Mouse (Mus musculus) ES-E14 (cell line): ENCODE data around the gene Slc25a3. TPM values are rescaled to one million over a fixed set of nuclear protein-coding genes. Genes with fewer than 3 reads are reported as not detected.

Experiments used
- DNase-seq: peaks from one replicate; pipeline ENCODE4 v3.0.0-alpha.2; 2013; ENCODE audit warnings: low read depth, low spot score
- H3K27ac ChIP-seq: 2 replicates; pipeline ENCODE4 v1.5.1; 2012; ENCODE audit warnings: low read depth, mild to moderate bottlenecking, low read length, moderate library complexity, mixed read lengths; ENCODE audit not compliant: poor library complexity, insufficient read depth, severe bottlenecking
- H3K36me3 ChIP-seq: 2 replicates; pipeline ENCODE4 v1.6.1; 2012; ENCODE audit warnings: mild to moderate bottlenecking, low read length, moderate library complexity, mixed read lengths; ENCODE audit not compliant: control insufficient read depth, poor library complexity, insufficient read depth, severe bottlenecking
- H3K4me1 ChIP-seq, 2 experiments: fragments of 150-350 bp in 1 of 2; sonication (generic) in 1 of 2; 2 replicates each; pipeline ENCODE4 v1.6.1; 2012; ENCODE audit warnings: low read length in 2 of 2, mild to moderate bottlenecking in 1 of 2, mixed read lengths in 1 of 2; ENCODE audit not compliant: control insufficient read depth in 2 of 2, insufficient read depth in 2 of 2, poor library complexity in 1 of 2
- H3K4me3 ChIP-seq, 2 experiments: fragments of 150-350 bp in 1 of 2; sonication (generic) in 1 of 2; 2 replicates each; pipeline ENCODE4 v1.5.1; 2012; ENCODE audit warnings: low read length in 2 of 2, low read depth in 1 of 2, mild to moderate bottlenecking in 1 of 2, mixed read lengths in 1 of 2; ENCODE audit not compliant: insufficient read depth in 1 of 2, poor library complexity in 1 of 2, severe bottlenecking in 1 of 2
- H3K9ac ChIP-seq: 2 replicates; pipeline ENCODE4 v1.6.1; 2012; ENCODE audit warnings: low read depth, mild to moderate bottlenecking, low read length, mixed read lengths; ENCODE audit not compliant: poor library complexity, insufficient read depth, severe bottlenecking
- H3K9me3 ChIP-seq: fragments of 150-350 bp; sonication (generic); 2 replicates; pipeline ENCODE4 v1.6.1; 2012; ENCODE audit warnings: low read depth, mild to moderate bottlenecking, low read length; ENCODE audit not compliant: control insufficient read depth, insufficient read depth
- CHD2 ChIP-seq: IDR thresholded peaks from 2 replicates; pipeline ENCODE4 v1.6.1; 2014; ENCODE audit warnings: mild to moderate bottlenecking, low read depth, low read length, inconsistent platforms
- HCFC1 ChIP-seq: IDR thresholded peaks from 2 replicates; pipeline ENCODE4 v1.6.1; 2012; ENCODE audit warnings: low read length, inconsistent platforms, borderline replicate concordance; ENCODE audit not compliant: insufficient read depth
- MAFK ChIP-seq: IDR thresholded peaks from 2 replicates; pipeline ENCODE4 v1.6.1; 2014; ENCODE audit warnings: mild to moderate bottlenecking, low read depth, low read length, inconsistent platforms; ENCODE audit not compliant: insufficient read depth
- ZC3H11A ChIP-seq: IDR thresholded peaks from 2 replicates; pipeline ENCODE4 v1.6.1; 2012; ENCODE audit warnings: low read depth, mild to moderate bottlenecking, inconsistent platforms, low read length, borderline replicate concordance
- ZNF384 ChIP-seq: IDR thresholded peaks from 2 replicates; pipeline ENCODE4 v1.6.1; 2012; ENCODE audit warnings: low read depth, low read length, inconsistent platforms
- in situ Hi-C, 2 experiments: fragments of 600-800 bp; cut with MboI; formaldehyde crosslinking; loops; one replicate each; pipeline ENCODE4 v1.15.1; 2025; ENCODE audit warnings: low sequenced_read_pairs in 2 of 2, inconsistent platforms in 1 of 2; ENCODE audit not compliant: unreplicated experiment in 2 of 2
- total RNA-seq: library from RNA; depleted of rRNA; stranded (reverse); fragments of 300-350 nt; gene quantifications from 2 replicates; pipeline ENCODE4 v1.2.3, GENCODE M21; 2012

The Slc25a3 gene
- total RNA-seq, 1 experiment, result 481 TPM

DNA sequence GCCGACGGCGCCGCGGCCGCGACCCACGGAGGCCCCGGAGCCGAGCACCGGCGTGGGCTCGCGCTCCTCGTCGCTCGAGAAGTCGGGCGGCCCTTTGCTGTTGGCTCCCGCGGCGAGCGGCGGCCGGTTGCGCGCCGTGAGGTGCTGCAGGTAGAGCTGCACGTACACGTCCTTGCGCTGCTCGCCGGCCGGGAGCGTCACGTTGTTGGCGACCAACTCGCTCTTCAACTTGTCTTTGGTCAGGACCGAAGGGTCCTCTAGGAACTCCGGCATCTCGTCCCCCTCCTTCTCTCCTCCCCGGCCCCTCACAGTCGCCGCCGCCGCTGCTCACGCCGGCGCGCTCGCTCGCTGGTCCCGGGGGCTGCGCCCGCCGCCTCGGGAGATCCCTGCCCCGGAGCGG, 47.2 kb upstream of the Slc25a3 start:
- Histone ChIP-seq H3K9ac (peak overlapping the region; percentile 99), H3K4me3 (peak overlapping the region; percentile 85 to 94), H3K27ac (peak overlapping the region; percentile 86), H3K4me1 (peaks cover 5 to 6% of the 10 kb centered on the region in 2 experiments; a peak in 1 of 4 replicates), H3K36me3 (peaks cover 1% of the 10 kb centered on the region; the same call in 1 of the 2 replicates), H3K9me3 (no peaks in the 10 kb centered on the region)
- in situ Hi-C loops, result no loop called here
- no peak for TF ChIP-seq CHD2
- no peak for DNase-seq

DNA sequence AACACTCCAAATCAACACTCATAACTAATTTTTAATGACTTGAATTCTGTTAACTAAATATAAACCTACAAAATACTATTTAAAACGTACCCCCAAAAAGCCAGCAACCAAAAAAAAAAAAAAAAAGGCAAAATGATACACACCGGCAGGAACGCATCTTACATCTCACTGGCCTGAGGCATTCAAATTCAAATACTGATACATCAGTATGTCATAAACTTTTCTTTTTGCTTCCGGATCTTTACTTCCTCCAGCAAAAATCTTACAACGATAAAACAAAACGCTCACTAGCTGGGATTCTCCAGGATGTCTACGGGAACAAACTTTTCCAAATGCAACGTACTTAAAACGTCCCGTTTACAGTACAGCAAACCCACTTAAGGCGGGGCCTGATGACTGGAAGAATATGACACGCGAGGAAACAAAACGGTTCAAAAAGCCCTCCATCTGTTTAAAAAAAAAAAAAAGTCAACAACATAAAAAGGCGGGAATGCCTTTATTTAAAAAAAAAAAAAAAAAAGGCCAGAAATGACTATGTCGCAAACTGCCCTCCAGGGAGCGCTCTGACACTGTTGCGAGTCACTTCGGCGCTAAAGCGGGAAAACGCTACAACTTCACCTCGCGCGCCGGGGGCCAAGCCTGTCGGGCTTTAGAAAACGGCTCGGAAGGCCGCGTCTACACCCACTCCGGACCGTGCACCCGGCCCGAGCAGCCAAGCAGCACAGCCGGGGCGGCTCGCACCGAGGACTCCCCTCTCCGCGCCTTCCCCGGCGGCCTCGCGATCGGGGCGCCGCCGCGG, 46.5 kb upstream of the Slc25a3 start:
- in situ Hi-C loops, result no loop called here
- DNase-seq, result peak; percentile 79
- Histone ChIP-seq H3K27ac (peak overlapping the region; percentile 86), H3K9me3 (no peaks in the 10 kb centered on the region), H3K4me3 (peak overlapping the region; percentile 85 to 94), H3K36me3 (peaks cover 1% of the 10 kb centered on the region), H3K4me1 (peaks cover 5 to 6% of the 10 kb centered on the region in 2 experiments; a peak in 1 of 4 replicates), H3K9ac (peak overlapping the region; percentile 99)
- TF ChIP-seq ZNF384 (peak; percentile 100), MAFK (0 out of 2 replicates have a peak, but pooled peaks have one; percentile 26), CHD2 (no peak)

DNA sequence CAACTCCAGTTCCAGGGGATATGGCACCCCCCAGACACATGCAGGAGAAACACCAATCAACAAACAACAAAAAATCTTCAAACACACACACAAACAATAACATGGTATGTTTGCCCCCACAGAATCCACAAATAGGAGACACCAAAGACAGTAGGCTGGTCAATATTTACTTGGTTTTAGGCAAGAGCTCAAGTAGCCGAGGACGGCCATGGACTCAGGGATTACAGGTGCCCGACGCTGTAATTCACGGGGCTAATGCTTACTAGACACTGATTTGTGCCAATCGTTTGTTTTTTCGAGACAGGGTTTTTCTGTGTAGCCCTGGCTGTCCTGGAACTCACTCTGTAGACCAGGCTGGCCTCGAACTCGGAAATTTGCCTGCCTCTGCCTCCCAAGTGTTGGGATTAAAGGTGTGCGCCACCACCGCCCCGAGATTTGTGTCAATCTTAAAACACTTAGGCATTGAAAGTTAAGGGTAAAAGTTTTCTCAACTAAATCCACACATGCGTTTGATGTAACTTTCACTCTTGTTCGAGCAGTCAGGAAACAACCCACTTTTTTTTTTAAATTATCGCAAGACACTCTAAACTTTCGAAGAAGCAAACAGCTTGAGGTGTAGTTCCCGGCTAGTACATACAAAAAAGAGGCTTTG, 45.7 kb upstream of the Slc25a3 start:
- no peaks in the 10 kb centered on the region for H3K9me3 ChIP-seq
- in situ Hi-C loops, result no loop called here
- no peak for DNase-seq
- H3K9ac ChIP-seq, result peak overlapping the region; percentile 71
- H3K36me3 ChIP-seq, result peaks cover 2% of the 10 kb centered on the region
- no peak for TF ChIP-seq ZC3H11A
- TF ChIP-seq ZNF384, result no peak
- TF ChIP-seq CHD2, result no peak
- peaks cover 5 to 6% of the 10 kb centered on the region in 2 experiments; a peak in 1 of 4 replicates for H3K4me1 ChIP-seq
- H3K27ac ChIP-seq, result no peak overlapping the region
- H3K4me3 ChIP-seq, result peak overlapping the region; percentile 85 to 94

DNA sequence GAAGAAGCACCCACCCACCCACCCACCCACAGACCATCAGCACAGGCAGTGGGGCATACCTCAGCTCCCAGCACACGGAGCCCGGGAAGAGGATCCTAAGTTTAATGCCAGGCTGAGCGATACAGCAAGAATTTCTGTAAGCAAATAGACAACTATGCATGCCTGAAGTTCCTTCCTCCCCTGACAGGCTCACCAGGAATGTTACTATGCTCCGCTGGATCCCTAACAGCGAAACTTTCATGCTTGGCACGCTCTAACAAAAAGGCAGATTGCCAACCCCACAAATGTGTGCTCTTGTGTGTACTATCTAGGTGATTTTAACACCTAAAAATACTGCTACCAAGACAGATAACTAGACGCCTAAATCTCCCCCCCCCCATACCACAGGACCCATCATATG, 43.5 kb upstream of the Slc25a3 start:
- peak overlapping the region; percentile 48; the same call in 1 of the 2 replicates for H3K9ac ChIP-seq
- TF ChIP-seq HCFC1 (no peak), ZC3H11A (no peak), CHD2 (no peak), MAFK (no peak), ZNF384 (no peak)
- no peaks in the 10 kb centered on the region for H3K9me3 ChIP-seq
- no peak for DNase-seq
- no peak overlapping the region for H3K27ac ChIP-seq
- in situ Hi-C loops, result no loop called here
- H3K4me1 ChIP-seq, result peaks cover 5 to 6% of the 10 kb centered on the region in 2 experiments; a peak in 1 of 4 replicates
- H3K36me3 ChIP-seq, result peaks cover 15% of the 10 kb centered on the region
- H3K4me3 ChIP-seq, result peak overlapping the region in 1 of 2 experiments; percentile 25; a peak in 1 of 4 replicates

DNA sequence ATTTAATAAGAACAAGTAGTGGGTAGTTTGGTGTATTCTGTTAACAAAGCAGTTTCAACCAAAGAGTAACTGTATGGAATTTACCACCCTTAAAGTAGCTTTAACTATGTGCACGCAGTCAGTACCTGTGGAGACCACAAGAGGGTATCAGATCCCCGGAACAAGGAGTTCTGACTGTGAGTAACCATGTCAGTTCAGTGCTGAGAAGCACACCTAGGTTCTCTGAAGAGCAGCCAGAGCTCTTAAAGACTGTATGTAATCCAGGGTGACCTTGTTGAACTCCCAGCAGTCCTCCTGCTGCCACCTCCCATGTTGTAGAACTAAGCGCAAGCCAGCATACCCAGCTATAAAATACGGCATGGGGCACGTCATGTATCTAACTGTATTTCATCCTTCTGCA, 43.0 kb upstream of the Slc25a3 start:
- peaks cover 5 to 6% of the 10 kb centered on the region in 2 experiments; a peak in 1 of 4 replicates for H3K4me1 ChIP-seq
- DNase-seq, result no peak
- no peak overlapping the region for H3K27ac ChIP-seq
- H3K36me3 ChIP-seq, result peaks cover 19% of the 10 kb centered on the region
- H3K4me3 ChIP-seq, result no peak overlapping the region
- no peak overlapping the region for H3K9ac ChIP-seq
- no peak for TF ChIP-seq ZC3H11A
- no peak for TF ChIP-seq HCFC1
- TF ChIP-seq MAFK, result no peak
- no peak for TF ChIP-seq CHD2
- no peak for TF ChIP-seq ZNF384
- in situ Hi-C loops, result no loop called here
- no peaks in the 10 kb centered on the region for H3K9me3 ChIP-seq
